Mouse (Mus musculus) regulatory T cell (primary cell): ENCODE results near the gene Spock1.

Source experiments
- in situ Hi-C: fragments of 300-600 bp; cut with MboI, MseI; formaldehyde crosslinking; loops from one replicate; pipeline ENCODE4 v1.15.1; 2025; ENCODE audit warnings: high pct_unique_total_duplicates

Gene Spock1

GRCm38 (mm10) chr13:57806816-57807215 is 101.3 kb downstream of the Spock1 start:
- in situ Hi-C loops = no loop called here

GRCm38 (mm10) chr13:57806301-57806700 is 101.8 kb downstream of the Spock1 start:
- in situ Hi-C loops = no loop called here

GRCm38 (mm10) chr13:57798633-57799032 is 109.5 kb downstream of the Spock1 start:
- in situ Hi-C loops = no loop called here

GRCm38 (mm10) chr13:57796951-57797692 is 111.0 kb downstream of the Spock1 start:
- in situ Hi-C loops = no loop called here

GRCm38 (mm10) chr13:57793643-57794240 is 114.4 kb downstream of the Spock1 start:
- in situ Hi-C loops = no loop called here

GRCm38 (mm10) chr13:57789796-57790195 is 118.3 kb downstream of the Spock1 start:
- in situ Hi-C loops = no loop called here

- in situ Hi-C loops = no loop called here
Observed at GRCm38 (mm10) chr13:57788299-57788698, 119.8 kb downstream of the Spock1 start.

- in situ Hi-C loops = no loop called here
Observed at GRCm38 (mm10) chr13:57786278-57786677, 121.9 kb downstream of the Spock1 start.

GRCm38 (mm10) chr13:57782975-57783374 is 125.2 kb downstream of the Spock1 start:
- in situ Hi-C loops = no loop called here

GRCm38 (mm10) chr13:57782107-57782561 is 126.0 kb downstream of the Spock1 start:
- in situ Hi-C loops = no loop called here

GRCm38 (mm10) chr13:57779146-57779545 is 129.0 kb downstream of the Spock1 start:
- in situ Hi-C loops = no loop called here

GRCm38 (mm10) chr13:57778524-57778923 is 129.6 kb downstream of the Spock1 start:
- in situ Hi-C loops = no loop called here

GRCm38 (mm10) chr13:57771998-57772397 is 136.1 kb downstream of the Spock1 start:
- in situ Hi-C loops = no loop called here

- in situ Hi-C loops = no loop called here
Observed at GRCm38 (mm10) chr13:57766721-57767120, 141.4 kb downstream of the Spock1 start.

GRCm38 (mm10) chr13:57761122-57761521 is 147.0 kb downstream of the Spock1 start:
- in situ Hi-C loops = no loop called here

- in situ Hi-C loops = no loop called here
Observed at GRCm38 (mm10) chr13:57760618-57761017, 147.5 kb downstream of the Spock1 start.

GRCm38 (mm10) chr13:57756316-57756715 is 151.8 kb downstream of the Spock1 start:
- in situ Hi-C loops = no loop called here

GRCm38 (mm10) chr13:57750831-57751230 is 157.3 kb downstream of the Spock1 start:
- in situ Hi-C loops = no loop called here

- in situ Hi-C loops = no loop called here
Observed at GRCm38 (mm10) chr13:57744667-57745066, 163.5 kb downstream of the Spock1 start.

GRCm38 (mm10) chr13:57741186-57741585 is 166.9 kb downstream of the Spock1 start:
- in situ Hi-C loops = no loop called here

GRCm38 (mm10) chr13:57740473-57740872 is 167.7 kb downstream of the Spock1 start:
- in situ Hi-C loops = no loop called here

- in situ Hi-C loops = no loop called here
Observed at GRCm38 (mm10) chr13:57736060-57736459, 172.1 kb downstream of the Spock1 start.

GRCm38 (mm10) chr13:57734549-57734948 is 173.6 kb downstream of the Spock1 start:
- in situ Hi-C loops = no loop called here
